Mouse (Mus musculus) midbrain, embryonic 16.5 days (tissue): Measurements from ENCODE around the gene Wdfy3. TPM values are rescaled to one million over a fixed set of nuclear protein-coding genes. Genes with fewer than 3 reads are reported as not detected.
"Not testable (repeated sequence)": the region's sequence is repeated elsewhere in the genome, so short reads cannot be mapped to it uniquely, and the experiment has no call there.

Experiments
- ATAC-seq: fragments of 200-750 bp; cut with Nextera tagmentation; 2 replicates; pipeline ENCODE4 v1.8.0; 2017; ENCODE audit warnings: moderate TSS enrichment
- H3K27ac ChIP-seq: fragments of 300-500 bp; sonication (generic); 2 replicates; pipeline ENCODE4 v1.5.1; 2014; ENCODE audit warnings: mild to moderate bottlenecking, low read length, mixed read lengths
- H3K27me3 ChIP-seq: fragments of 300-500 bp; sonication (generic); 2 replicates; pipeline ENCODE4 v1.6.1; 2014; ENCODE audit warnings: low read depth, low read length, mixed read lengths; ENCODE audit not compliant: control insufficient read depth, insufficient read depth
- H3K36me3 ChIP-seq: fragments of 300-500 bp; sonication (generic); 2 replicates; pipeline ENCODE4 v1.6.1; 2014; ENCODE audit warnings: mild to moderate bottlenecking, low read length, moderate library complexity, mixed read lengths; ENCODE audit not compliant: control insufficient read depth, insufficient read depth
- H3K4me1 ChIP-seq: fragments of 300-500 bp; sonication (generic); 2 replicates; pipeline ENCODE4 v1.6.1; 2014; ENCODE audit warnings: mild to moderate bottlenecking, low read length, mixed read lengths; ENCODE audit not compliant: control insufficient read depth, insufficient read depth
- H3K4me2 ChIP-seq: fragments of 300-500 bp; sonication (generic); 2 replicates; pipeline ENCODE4 v1.6.1; 2014; ENCODE audit warnings: mild to moderate bottlenecking, low read length, mixed read lengths
- H3K4me3 ChIP-seq: fragments of 300-500 bp; sonication (generic); 2 replicates; pipeline ENCODE4 v1.5.1; 2014; ENCODE audit warnings: low read depth, mild to moderate bottlenecking, low read length, moderate library complexity, mixed read lengths
- H3K9ac ChIP-seq: fragments of 300-500 bp; sonication (generic); 2 replicates; pipeline ENCODE4 v1.6.1; 2014; ENCODE audit warnings: low read depth, low read length, mixed read lengths
- H3K9me3 ChIP-seq: fragments of 300-500 bp; sonication (generic); replicated peaks from 2 replicates; pipeline ENCODE4 v1.6.1; 2014; ENCODE audit warnings: mild to moderate bottlenecking, low read length, mixed read lengths; ENCODE audit not compliant: control insufficient read depth, poor library complexity, severe bottlenecking
- WGBS: fragments of 180-500 bp; shearing (Covaris S2); extraction: QIAGEN DNeasy Blood & Tissue Kit; methylation state at CpG from one replicate; pipeline ENCODE4 v1.1.7; 2014; 5-methylcytosine and 5-hydroxymethylcytosine counted together
- polyA plus RNA-seq: library from polyadenylated mRNA; unstranded; fragments of >200 nt; fragmentation: Nextera tagmentation; extraction: Ambion mirVana; gene quantifications from 2 replicates; pipeline ENCODE4 v1.2.1, GENCODE M21; 2015

The Wdfy3 gene
- polyA plus RNA-seq, 1 experiment from 2014 or later, result 27.0 TPM

GRCm38 (mm10) chr5:101931997-101932396 lies 137.7 kb downstream of the Wdfy3 start:
- Histone ChIP-seq H3K27me3 (no peaks in the 10 kb centered on the region), H3K4me2 (no peak overlapping the region), H3K9ac (no peak overlapping the region), H3K27ac (no peak overlapping the region), H3K4me1 (no peaks in the 10 kb centered on the region; the same call in 1 of the 2 replicates), H3K4me3 (no peak overlapping the region), H3K9me3 (no peaks in the 10 kb centered on the region), H3K36me3 (peaks cover 16% of the 10 kb centered on the region)
- 76% methylated on average over 4 of the region's 4 CpGs for WGBS
- no peak for ATAC-seq

GRCm38 (mm10) chr5:101926311-101926710 lies 143.4 kb downstream of the Wdfy3 start:
- H3K4me2 ChIP-seq, result no peak overlapping the region
- WGBS, result 95% methylated on average over 8 of the region's 8 CpGs
- ATAC-seq, result no peak
- no peak overlapping the region for H3K9ac ChIP-seq
- H3K4me3 ChIP-seq, result no peak overlapping the region
- no peaks in the 10 kb centered on the region for H3K9me3 ChIP-seq
- no peaks in the 10 kb centered on the region for H3K4me1 ChIP-seq
- peaks cover 19% of the 10 kb centered on the region for H3K36me3 ChIP-seq
- no peak overlapping the region for H3K27ac ChIP-seq
- H3K27me3 ChIP-seq, result no peaks in the 10 kb centered on the region

- Histone ChIP-seq H3K27ac (no peak overlapping the region), H3K36me3 (peaks cover 34% of the 10 kb centered on the region), H3K27me3 (no peaks in the 10 kb centered on the region), H3K4me1 (no peaks in the 10 kb centered on the region), H3K4me2 (no peak overlapping the region), H3K9ac (no peak overlapping the region), H3K4me3 (no peak overlapping the region), H3K9me3 (no peaks in the 10 kb centered on the region)
- no peak for ATAC-seq
- WGBS, result 41% methylated on average over 11 of the region's 11 CpGs
These were observed 146.0 kb downstream of the Wdfy3 start for GRCm38 (mm10) chr5:101923710-101924109.

GRCm38 (mm10) chr5:101919559-101919958 lies 150.2 kb downstream of the Wdfy3 start:
- H3K9ac ChIP-seq, result no peak overlapping the region
- H3K27ac ChIP-seq, result no peak overlapping the region
- peaks cover 50% of the 10 kb centered on the region for H3K36me3 ChIP-seq
- H3K4me2 ChIP-seq, result no peak overlapping the region
- no peak overlapping the region for H3K4me3 ChIP-seq
- WGBS, result 97% methylated on average over 5 of the region's 5 CpGs
- no peaks in the 10 kb centered on the region for H3K27me3 ChIP-seq
- no peaks in the 10 kb centered on the region for H3K9me3 ChIP-seq
- no peak for ATAC-seq
- H3K4me1 ChIP-seq, result no peaks in the 10 kb centered on the region

- Histone ChIP-seq H3K4me2 (no peak overlapping the region), H3K27ac (no peak overlapping the region), H3K9me3 (no peaks in the 10 kb centered on the region), H3K36me3 (peaks cover 48% of the 10 kb centered on the region), H3K27me3 (no peaks in the 10 kb centered on the region), H3K9ac (no peak overlapping the region), H3K4me1 (no peaks in the 10 kb centered on the region), H3K4me3 (no peak overlapping the region)
- ATAC-seq, result no peak
- WGBS, result 96% methylated on average over 10 of the region's 10 CpGs
These were observed 160.3 kb downstream of the Wdfy3 start for GRCm38 (mm10) chr5:101909468-101909867.

- H3K9ac ChIP-seq, result no peak overlapping the region
- no peaks in the 10 kb centered on the region for H3K4me1 ChIP-seq
- peaks cover 71% of the 10 kb centered on the region for H3K36me3 ChIP-seq
- H3K4me2 ChIP-seq, result no peak overlapping the region
- no peak for ATAC-seq
- no peaks in the 10 kb centered on the region for H3K9me3 ChIP-seq
- H3K4me3 ChIP-seq, result no peak overlapping the region
- no peaks in the 10 kb centered on the region for H3K27me3 ChIP-seq
- H3K27ac ChIP-seq, result no peak overlapping the region
- WGBS, result 96% methylated on average over 3 of the region's 3 CpGs
These were observed 164.1 kb downstream of the Wdfy3 start for GRCm38 (mm10) chr5:101905624-101906023.

GRCm38 (mm10) chr5:101904841-101905240 lies 164.9 kb downstream of the Wdfy3 start:
- not testable (repeated sequence) for H3K27me3 ChIP-seq
- H3K36me3 ChIP-seq, result peaks cover 76% of the 10 kb centered on the region

GRCm38 (mm10) chr5:101902686-101903085 lies 167.0 kb downstream of the Wdfy3 start:
- peaks cover 70% of the 10 kb centered on the region for H3K36me3 ChIP-seq
- 94% methylated on average over 1 of the region's 1 CpGs for WGBS

More at GRCm38 (mm10) chr5:101904841-101905240, 164.9 kb downstream of the Wdfy3 start:
- not testable (repeated sequence) for H3K9me3 ChIP-seq, ATAC-seq, H3K9ac ChIP-seq, H3K4me1 ChIP-seq, H3K27ac ChIP-seq, H3K4me2 ChIP-seq, H3K4me3 ChIP-seq
- 94% methylated on average over 4 of the region's 4 CpGs for WGBS

GRCm38 (mm10) chr5:101899981-101900380 lies 169.7 kb downstream of the Wdfy3 start:
- Histone ChIP-seq H3K4me2 (no peak overlapping the region), H3K36me3 (peaks cover 61% of the 10 kb centered on the region), H3K4me1 (no peaks in the 10 kb centered on the region), H3K9me3 (no peaks in the 10 kb centered on the region), H3K9ac (no peak overlapping the region), H3K27me3 (no peaks in the 10 kb centered on the region), H3K4me3 (no peak overlapping the region), H3K27ac (no peak overlapping the region)
- no peak for ATAC-seq
- 95% methylated on average over 15 of the region's 15 CpGs for WGBS

More at GRCm38 (mm10) chr5:101902686-101903085, 167.0 kb downstream of the Wdfy3 start:
- no peak overlapping the region for H3K27ac ChIP-seq
- H3K4me2 ChIP-seq, result no peak overlapping the region
- no peak for ATAC-seq
- H3K27me3 ChIP-seq, result no peaks in the 10 kb centered on the region
- no peaks in the 10 kb centered on the region for H3K9me3 ChIP-seq
- no peaks in the 10 kb centered on the region for H3K4me1 ChIP-seq
- H3K4me3 ChIP-seq, result no peak overlapping the region
- no peak overlapping the region for H3K9ac ChIP-seq
